Mouse (Mus musculus) ES-E14 (cell line): Measurements from ENCODE around the gene Spsb1.

Source experiments
- CHD2 ChIP-seq: IDR thresholded peaks from 2 replicates; pipeline ENCODE4 v1.6.1; 2014; ENCODE audit warnings: mild to moderate bottlenecking, low read depth, low read length, inconsistent platforms
- MAFK ChIP-seq: IDR thresholded peaks from 2 replicates; pipeline ENCODE4 v1.6.1; 2014; ENCODE audit warnings: mild to moderate bottlenecking, low read depth, low read length, inconsistent platforms; ENCODE audit not compliant: insufficient read depth
- ZNF384 ChIP-seq: IDR thresholded peaks from 2 replicates; pipeline ENCODE4 v1.6.1; 2012; ENCODE audit warnings: low read depth, low read length, inconsistent platforms

DNA sequence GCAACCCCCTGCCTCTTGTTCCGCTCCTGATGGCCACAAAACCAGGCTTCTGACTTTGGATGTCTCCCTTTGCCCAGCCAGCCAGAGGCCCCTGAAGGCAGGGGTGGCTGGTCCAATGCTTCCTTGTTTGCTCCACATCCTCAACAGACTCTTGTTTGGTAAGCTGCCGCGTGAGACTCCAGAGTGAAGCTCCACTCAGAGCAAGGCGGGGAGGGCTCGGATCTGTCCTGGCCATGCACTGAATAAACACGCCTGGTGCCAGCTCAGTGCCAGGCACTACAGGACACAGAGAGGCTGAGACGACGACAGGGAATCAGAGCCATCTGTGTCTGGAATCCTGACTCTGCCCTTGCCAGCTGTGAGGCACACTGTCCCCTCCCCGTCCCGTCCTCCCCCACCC lies 70.9 kb downstream of the Spsb1 start:
- TF ChIP-seq CHD2 = no peak
- no peak for TF ChIP-seq ZNF384
- TF ChIP-seq MAFK = no peak
